Mouse (Mus musculus): ENCODE data around the gene Tmem14a.
"Not testable (repeated sequence)": the region's sequence is repeated elsewhere in the genome, so short reads cannot be mapped to it uniquely, and the experiment has no call there.

The Tmem14a gene

GRCm38 (mm10) chr1:21252566-21253302 lies 34.4 kb downstream of the Tmem14a start:
- no peak for DNase-seq (ENCODE audit: extremely low read depth, low read depth)

DNA sequence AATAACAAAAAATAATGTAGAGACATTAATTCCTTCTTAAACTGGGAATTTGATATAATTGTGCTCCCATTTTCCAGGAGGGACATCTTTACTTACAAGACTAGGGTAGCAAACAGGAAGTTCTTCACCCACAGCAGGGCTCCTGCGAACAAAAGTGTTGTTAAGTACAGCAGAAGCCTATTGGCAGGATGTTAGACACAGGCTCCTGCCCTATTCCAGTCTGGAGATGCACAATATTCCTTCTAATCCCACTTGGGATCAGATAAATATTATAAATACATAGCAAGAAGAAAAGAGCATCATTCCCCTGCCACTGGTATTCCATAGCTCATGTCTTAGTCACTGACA lies 34.9 kb downstream of the Tmem14a start:
- DNase-seq (ENCODE audit: extremely low read depth, low read depth) = no peak

GRCm38 (mm10) chr1:21253856-21254255 lies 35.5 kb downstream of the Tmem14a start:
- no peak for DNase-seq (ENCODE audit: extremely low read depth, low read depth)

DNA sequence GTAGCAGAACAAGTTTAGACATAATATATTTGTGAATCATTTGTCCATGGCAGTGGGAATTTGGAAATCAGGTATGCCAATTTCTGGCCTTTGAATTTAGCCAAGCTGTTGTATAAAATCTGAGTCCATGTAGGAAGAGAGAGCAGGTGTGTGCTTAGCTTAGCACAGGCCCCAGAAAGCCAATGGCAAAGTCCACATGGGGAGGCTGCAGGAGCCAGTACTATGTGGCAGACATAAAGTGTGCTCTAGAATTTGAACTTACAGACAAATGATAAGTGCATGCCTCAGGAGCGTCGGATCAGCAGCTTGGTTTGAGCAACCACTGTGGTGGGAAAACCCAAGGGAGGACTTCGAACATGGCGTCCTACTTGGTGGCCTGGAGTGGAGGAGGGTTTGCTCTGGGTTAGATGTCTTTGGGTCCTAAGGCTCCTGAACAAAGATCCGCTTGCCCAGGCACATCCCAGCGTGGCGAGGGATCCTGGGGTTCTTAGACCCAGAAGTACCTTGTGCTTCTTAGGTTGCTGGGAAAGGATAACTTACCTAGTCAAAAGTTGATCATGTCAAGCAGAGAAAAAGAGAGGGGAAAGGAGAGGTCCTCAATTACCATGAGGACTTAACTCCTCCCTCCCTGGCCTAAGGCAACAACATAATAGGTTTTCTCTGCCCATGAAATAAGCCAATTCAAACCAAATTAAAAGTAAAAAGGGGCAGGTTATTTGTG lies 37.4 kb downstream of the Tmem14a start:
- no peak for DNase-seq (ENCODE audit: extremely low read depth, low read depth)

DNA sequence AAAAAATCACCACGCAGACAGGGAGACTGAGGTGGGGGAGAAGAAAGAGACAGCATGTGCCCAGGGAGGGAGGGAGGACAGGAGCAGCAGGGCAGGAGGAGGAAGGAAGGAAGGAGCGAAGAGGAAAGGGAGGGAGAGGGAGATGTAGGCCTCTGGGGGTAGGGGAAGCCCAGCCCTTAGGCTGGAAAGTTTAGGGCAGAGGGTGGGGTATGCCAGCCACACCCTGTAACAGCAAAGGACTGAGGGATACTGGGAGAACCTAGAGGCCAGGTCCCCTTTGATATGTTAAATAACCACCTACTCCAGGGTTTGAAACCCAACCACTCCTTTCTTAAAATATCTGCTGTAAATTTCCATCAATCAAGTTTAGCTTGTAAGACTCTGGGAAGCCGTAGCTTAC lies 38.0 kb downstream of the Tmem14a start:
- no peak for DNase-seq (ENCODE audit: extremely low read depth, low read depth)

- no peak for DNase-seq (ENCODE audit: extremely low read depth, low read depth)
These were observed 38.5 kb downstream of the Tmem14a start for GRCm38 (mm10) chr1:21256871-21257270.

DNA sequence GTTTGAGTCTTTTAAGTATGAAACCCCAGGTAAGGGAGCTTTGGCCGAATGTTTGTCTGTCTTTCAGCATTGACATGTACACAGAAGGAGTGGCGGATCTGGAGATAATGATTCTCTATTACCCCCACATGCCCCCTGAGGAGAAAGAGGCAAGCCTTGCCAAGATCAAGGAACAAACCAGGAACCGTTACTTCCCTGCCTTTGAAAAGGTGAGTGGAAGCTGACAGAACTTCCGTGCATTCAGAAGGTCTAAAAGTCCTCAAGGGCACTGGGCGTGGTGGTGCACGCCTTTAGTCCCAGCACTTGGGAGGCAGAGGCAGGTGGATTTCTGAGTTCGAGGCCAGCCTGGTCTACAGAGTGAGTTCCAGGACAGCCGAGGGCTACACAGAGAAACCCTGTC lies 41.6 kb downstream of the Tmem14a start:
- DNase-seq (ENCODE audit: extremely low read depth, low read depth) = not testable (repeated sequence)

DNA sequence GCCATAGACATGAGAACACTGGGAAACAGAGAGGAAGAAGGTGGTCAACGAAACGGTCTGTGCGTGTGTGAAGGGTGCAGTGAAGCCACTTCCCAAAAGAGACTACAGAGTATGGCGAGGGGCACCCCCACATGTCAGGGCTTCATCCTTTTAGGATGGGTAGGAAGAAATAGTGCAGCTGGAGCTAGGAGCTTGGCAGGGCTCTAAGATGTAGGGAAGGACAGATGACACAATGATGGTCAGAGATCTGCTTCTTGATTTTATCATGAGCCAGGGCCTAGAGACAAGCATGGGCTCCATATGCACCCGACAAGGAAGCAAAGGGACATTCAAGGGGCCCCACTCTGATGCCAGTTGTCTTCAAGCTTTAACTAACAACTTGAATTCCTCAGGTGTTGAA lies 44.0 kb downstream of the Tmem14a start:
- DNase-seq (ENCODE audit: extremely low read depth, low read depth) = no peak

DNA sequence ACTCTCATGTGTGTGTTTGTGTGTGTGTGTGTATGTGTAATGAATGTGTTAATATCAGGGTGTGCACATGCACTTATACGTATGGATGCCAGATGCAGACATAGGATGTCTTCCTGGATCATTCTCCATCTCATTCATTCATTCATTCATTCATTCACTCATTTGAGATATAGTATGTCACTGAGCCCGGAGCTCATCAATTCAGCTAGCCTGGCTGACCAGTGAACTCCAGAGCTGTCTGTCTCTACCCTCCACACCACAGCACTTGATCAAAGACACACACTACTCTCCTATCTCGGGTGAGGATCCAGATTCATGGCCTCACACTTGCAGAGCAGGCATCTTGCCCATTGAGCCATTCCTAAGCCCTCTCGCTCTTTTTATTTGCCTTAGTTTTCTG lies 45.6 kb downstream of the Tmem14a start:
- DNase-seq (ENCODE audit: extremely low read depth, low read depth) = no peak

GRCm38 (mm10) chr1:21264747-21265146 lies 46.4 kb downstream of the Tmem14a start:
- DNase-seq (ENCODE audit: extremely low read depth, low read depth) = no peak

DNA sequence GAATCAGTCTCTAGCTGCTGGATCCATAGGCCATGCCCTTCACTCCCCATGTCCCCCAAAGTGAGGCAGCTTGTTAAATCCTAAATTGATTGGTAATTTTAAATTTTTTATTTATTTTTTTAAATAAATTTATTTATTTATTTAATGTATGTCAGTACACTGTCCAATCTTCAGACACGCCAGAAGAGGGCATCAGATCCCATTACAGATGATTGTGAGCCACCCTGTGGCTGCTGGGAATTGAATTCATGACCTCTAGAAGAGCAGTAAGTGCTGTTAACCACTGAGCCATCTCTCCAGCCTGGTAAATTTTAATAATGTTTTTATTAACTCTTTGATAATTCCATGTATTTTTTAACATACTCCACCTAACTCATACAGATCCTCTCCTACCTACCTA lies 48.4 kb downstream of the Tmem14a start:
- no peak for DNase-seq (ENCODE audit: extremely low read depth, low read depth)

DNA sequence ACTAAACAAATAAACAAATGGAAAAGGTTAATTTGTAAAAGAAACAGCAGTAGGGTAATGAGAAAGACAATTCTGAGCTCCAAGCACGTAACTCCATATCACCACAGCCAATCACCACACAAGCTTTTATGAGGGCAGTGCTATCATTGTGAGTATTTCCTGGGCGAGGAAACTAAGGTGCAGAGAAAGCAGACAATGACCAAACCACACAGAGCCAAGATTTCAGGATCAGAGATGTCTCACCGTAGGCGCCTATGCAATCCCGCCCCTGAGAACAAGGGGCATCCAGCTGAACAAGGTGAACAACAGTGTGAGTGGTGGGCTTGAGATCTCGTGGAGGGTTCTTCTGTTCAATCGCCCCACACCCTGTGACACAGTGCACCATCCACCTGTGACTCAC lies 49.1 kb downstream of the Tmem14a start:
- DNase-seq (ENCODE audit: extremely low read depth, low read depth) = not testable (repeated sequence)

DNA sequence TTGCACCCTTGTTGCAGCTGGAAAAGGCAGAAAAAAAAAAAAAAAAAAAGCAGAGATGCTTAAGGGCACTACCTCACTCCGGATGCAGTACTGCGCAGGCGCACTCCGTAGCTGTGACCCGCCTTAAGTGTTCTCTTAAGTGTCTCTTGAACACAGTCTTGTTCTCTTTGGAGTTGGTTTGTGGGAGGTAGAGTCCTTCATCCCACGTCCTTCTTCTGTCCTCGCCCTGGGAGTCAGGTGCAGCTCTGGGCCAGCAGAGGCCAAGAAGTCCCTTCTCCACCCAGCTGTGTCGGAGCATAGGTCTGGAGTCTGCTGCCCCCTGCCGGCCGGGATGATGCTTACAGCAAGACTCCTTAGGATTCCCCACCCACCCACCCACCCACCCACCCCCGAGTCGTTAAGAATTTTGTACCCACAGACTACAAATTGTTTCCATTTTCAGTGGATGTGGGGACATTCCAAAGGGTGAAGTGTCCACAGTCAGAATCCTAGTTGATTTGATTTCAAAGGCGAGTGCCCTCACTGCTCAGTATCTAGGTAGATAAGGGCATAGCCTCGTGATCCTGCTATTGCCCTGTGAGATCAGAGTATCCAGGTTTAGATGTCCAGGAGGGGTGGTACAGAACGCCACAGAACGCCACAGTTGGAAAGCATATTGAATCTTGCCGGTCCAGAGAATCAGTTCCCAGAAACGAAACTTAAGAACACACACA lies 53.1 kb downstream of the Tmem14a start:
- peak; percentile 12 for DNase-seq (ENCODE audit: extremely low read depth, low read depth)

DNA sequence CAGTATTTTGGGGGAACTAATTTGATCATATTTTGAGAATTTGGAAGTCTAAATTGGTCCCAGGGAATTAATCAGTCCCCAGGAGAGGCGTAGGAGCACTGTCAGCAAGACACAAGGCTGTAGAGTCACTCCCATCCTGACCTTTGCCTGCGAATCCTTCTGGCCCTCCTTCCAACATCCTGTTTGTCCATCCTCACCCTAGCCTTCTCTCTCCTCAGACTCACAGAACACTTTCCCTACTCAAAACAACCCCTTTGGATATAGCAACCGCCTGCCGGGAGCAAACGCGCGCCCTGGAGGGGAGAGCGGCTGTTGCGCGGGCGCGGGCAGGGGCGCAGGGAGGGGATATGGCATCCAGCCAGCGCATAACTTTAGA lies 53.7 kb downstream of the Tmem14a start:
- no peak for DNase-seq (ENCODE audit: extremely low read depth, low read depth)

DNA sequence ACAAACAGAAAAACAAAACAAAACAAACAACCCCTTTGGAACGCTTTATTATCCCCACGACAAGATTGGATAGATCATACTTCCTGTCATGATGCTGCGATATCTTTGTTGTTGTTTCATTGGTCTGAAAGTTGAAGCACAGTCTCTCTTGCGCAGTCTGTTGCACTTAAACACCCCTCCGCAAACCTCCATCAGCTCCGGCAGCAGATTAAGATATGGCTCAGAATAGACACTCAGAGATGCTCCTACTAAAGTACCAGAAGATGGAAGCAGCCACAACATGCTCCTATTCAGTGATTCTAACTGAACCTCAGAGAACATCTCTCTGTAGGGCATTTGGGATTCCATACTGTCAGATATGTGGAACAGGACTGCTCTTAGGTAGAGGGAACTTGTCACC lies 54.7 kb downstream of the Tmem14a start:
- no peak for DNase-seq (ENCODE audit: extremely low read depth, low read depth)

- no peak for DNase-seq (ENCODE audit: extremely low read depth, low read depth)
These were observed 56.2 kb downstream of the Tmem14a start for GRCm38 (mm10) chr1:21274437-21275040.

DNA sequence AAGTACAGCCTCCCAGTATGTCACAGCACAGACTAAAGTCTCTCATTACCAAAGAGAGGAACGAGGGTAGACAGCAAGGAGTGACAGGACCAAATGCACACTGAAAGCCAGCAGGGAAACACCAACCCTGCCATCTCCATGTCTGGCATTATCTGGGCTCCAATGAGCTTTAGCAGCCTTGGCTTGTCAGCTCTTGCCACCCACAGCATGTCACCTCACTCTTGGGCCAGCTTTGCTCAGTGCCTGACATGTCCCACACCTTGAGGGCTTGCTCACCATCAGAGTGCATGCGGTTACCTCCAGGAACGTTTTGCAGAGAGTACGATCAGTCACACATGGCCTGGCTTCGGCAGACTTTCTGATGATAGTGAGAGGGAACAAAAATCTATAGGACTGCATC lies 57.0 kb downstream of the Tmem14a start:
- DNase-seq (ENCODE audit: extremely low read depth, low read depth) = not testable (repeated sequence)

DNA sequence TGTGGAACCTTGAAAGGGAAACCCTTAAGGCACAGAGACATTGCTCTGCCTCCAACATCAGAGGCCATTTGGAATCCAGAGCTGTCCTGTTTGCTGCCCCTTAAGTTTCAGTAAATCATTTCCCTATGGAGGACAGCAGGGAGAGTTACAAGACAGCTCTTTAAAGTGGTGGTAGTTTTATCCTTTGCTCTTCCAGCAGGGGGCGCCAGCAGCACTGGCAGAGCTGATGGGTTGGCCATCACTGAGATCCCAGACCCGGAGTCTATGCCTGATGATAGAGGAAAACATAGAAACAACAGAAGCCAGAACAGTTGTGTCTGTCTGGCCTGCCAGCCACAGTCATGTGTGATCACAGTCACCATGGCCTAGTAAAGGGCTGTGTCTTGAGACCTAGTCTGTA lies 57.8 kb downstream of the Tmem14a start:
- not testable (repeated sequence) for DNase-seq (ENCODE audit: extremely low read depth, low read depth)

All from MEL-GATA-1-ER (cell line).